Mouse (Mus musculus) erythroid progenitor cell, adult 5-6 weeks (primary cell): ENCODE results near the gene Itgb2l. TPM values are rescaled to one million over a fixed set of nuclear protein-coding genes. Genes with fewer than 3 reads are reported as not detected.
A peak's percentile ranks its signal among the peaks of the same experiment; 100 is the strongest.
"Not testable (repeated sequence)": the region's sequence is repeated elsewhere in the genome, so short reads cannot be mapped to it uniquely, and the experiment has no call there.

Experiments
- ATAC-seq: replicated peaks from 2 replicates; pipeline ENCODE4 v1.8.0; 2016; ENCODE audit warnings: moderate number of reproducible peaks, mild to moderate bottlenecking, moderate TSS enrichment, inconsistent platforms; ENCODE audit not compliant: poor library complexity, low FRiP score, severe bottlenecking
- total RNA-seq, 2 experiments: library from RNA; stranded (forward) in 1 of 2; stranded (reverse) in 1 of 2; fragments of 150-400 nt in 1 of 2; fragments of 186-747, 209-891 nt in 1 of 2; gene quantifications; 2 replicates each; pipeline versions ENCODE4 v1.2.3 to v1.2.4; 2015 to 2017; ENCODE audit warnings: low replicate concordance in 2 of 2

Gene Itgb2l
- total RNA-seq (2015; ENCODE audit: low replicate concordance) = 13.0 TPM in 2 replicates
- total RNA-seq (2017; ENCODE audit: low replicate concordance) = 15.5 and 16.9 TPM in 2 replicates

DNA sequence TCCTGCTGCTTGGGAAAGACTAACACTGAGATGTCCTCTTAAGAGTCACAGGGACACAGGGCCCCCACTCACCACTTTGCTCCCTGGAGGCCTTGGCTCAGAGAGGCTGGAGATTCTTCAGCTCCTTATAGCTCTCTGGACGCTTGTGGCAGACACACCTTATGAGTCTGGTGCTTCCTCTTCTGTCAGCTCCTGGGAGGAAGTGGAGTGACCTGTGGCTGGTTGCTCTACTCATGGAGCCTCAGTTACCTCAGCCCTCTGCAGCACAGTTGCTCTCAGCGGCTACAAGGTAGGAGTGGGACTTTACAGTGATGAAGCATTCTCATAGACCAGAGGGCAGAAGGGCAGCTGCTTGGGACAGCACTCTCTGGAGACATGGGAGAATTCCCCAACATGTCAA lies at the start of gene Itgb2l:
Gene Itgb2l (minus strand): TSS at position 152 of the 400 bp plus-strand sequence.
- no peak for ATAC-seq

DNA sequence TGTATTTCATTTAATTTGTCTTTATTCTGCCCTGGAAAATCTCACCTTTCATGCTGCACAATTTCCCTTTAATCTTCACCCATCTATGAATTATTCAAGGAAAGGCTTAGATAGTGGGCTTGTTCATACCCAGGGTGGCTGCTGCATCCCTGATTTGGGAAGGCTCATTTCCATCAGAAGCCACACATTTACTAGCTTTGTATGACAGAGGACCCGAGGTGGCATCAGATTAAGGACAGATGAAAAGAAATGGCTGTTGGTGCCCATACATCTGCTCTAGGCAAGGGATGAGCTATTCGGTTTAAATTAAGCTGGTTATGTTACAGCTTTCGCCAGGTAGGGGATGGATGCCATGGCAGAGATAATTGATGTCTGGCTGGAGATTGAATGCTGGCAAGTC lies 48.1 kb upstream of the Itgb2l start:
- no peak for ATAC-seq

DNA sequence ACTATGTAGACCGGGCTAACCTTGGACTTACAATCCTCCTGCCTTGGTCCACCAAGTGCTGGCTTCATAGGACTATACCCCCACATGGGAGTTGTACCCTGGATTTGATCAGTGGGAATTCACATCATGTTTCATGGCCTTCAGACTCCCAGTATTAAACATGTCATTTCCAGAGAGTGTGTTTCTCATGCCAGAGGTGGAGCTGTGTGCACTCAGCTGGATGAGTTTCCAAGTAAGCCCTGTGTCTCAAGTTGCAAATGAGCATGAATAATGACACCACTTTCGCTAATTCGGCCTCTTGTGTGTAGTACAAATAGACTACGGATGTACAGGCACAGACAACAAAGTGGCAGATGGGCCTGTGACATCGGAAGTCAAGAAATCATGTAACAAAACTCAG lies 44.6 kb upstream of the Itgb2l start:
- no peak for ATAC-seq

DNA sequence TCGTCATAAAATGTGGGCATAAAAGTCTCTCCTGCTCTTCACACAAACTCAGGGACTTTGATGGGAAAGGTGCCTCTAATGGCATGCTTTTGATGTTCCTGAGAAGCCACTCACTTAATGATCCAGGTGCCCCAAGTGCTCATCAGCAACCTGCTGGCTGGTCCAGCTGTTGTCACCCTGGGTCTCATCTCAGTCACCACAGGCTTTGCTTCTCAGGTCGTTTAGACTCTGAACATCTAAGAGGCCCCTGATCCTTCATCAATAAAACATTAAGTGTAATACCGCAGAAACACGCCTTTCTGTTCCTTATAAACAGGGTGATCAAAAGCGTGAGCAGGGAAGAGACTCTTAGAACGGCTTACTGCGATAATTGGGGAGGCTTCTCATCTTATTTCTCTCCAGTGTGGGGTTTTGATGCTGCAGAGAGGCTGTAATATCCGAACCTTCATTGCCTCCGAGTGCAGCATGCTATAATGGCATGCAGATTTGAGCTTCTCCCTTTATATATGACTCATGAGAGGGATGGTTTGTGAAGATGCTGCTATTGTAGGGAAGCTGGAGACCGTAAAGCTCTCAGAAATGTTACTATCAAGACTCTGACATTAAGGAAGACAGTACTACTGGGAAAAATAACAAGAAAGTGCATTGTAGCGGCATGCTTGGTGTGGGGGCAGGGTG lies 43.7 kb upstream of the Itgb2l start:
- no peak for ATAC-seq

DNA sequence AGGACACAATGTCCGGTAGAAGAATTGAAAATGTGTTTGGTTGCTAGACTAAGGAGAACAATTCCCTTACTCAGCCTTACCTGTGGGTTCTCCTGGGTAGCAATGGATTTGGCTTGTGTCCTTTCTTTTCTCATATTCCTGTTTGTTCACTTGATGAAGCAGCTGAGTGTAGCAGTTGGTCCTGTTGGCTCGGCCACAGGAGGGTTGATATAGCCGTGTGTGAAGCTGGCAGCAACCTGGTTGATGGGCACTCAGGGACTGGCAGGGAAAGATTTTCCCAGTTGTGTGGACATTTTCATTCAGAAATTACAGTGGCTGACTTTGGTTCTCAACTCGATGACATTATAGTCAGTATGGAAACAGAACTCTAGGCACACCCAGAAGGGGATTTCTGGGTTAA lies 38.4 kb upstream of the Itgb2l start:
- ATAC-seq = no peak

DNA sequence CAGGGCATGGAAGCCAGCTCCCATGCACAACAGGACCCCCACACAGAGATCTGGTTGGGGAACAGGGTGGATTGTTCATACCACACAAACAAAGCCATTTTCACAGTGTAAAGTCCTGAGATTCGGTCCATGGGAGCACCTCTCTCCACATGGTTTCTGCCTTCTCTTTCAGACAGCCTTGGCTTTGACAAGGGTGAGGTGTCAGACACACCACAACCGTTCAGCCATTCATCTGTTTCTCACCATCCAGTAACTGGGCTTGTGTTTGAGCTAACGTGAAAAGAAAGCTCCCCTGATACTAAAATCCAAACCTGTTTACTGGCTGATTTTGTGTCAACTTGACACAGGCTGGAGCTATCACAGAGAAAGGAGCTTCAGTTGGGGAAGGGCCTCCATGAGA lies 30.8 kb upstream of the Itgb2l start:
- no peak for ATAC-seq

DNA sequence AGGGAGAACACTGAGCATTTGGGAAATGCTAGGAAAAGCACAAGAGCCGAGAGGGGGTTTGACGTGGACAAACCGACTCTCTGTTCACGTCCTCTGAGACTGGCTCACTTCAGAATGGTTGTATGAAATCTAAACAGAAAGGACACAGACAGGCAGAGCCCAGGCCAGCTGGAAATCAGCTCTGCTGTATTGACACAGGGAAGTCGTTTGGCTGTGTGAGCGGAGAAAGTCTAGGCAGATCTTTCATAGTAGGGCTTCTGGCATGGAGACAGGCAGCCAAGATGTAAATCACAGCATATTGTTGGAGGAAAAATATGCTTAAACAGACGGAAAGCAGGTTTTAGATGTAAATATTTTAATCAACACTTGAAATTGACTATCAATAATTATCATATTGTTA lies 29.4 kb upstream of the Itgb2l start:
- no peak for ATAC-seq

DNA sequence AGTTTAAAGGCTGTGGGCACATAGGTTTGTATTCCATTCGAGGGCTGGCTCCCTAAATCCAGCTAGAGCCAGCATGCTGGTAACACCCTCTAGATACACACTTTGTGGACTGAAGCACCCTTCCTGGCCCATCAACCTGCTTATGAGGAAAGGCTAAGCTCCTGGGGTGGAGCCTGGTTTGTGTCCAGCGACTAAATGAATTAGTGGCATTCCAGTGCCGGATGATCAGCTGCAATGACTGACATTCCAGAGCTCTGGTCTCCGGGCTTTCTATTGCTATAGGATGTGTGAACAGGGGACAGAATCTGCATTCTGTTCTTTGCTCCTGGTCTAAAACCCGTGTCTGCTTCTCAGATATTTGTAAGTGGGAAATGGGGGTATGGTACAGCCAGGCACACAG lies 28.9 kb upstream of the Itgb2l start:
- ATAC-seq = no peak

DNA sequence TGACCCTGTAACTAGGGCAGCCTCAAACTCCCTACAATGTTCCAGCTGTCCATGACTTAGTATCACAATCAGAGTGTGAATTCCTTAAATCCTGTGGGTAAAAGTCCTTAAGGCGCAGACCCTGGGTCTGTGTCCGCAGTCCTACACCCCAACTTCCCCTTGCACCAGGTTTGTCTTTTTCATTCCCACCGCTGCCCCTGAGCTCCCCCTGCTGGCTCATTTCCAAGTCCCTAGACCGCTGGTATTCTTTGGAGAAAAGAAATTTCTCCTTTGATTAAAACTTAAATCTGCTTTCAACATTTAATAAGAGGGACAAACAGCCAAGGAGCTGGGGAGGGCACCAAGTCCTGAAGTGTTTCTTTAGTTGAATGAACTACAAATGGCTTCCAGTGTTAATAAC lies 26.2 kb upstream of the Itgb2l start:
- no peak for ATAC-seq

DNA sequence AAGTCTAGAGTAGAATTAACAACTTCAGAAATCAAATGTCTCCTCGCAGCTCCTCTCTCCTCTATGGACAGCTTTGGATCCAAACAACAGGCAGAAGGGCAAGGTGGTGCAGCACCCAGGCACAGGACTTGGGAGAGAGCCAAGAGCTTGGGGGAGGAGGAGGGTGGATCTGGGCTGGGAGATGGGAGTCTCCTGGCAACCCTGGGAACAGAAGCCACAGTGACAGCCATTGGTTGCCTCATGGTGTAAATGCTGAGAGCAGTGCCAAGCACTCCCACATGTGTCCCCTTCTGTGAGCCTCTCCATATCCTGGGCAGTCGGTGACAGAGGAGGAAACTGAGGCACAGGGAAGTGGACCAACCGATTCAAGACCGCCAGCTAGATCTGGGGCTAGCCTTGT lies 25.3 kb upstream of the Itgb2l start:
- no peak for ATAC-seq

DNA sequence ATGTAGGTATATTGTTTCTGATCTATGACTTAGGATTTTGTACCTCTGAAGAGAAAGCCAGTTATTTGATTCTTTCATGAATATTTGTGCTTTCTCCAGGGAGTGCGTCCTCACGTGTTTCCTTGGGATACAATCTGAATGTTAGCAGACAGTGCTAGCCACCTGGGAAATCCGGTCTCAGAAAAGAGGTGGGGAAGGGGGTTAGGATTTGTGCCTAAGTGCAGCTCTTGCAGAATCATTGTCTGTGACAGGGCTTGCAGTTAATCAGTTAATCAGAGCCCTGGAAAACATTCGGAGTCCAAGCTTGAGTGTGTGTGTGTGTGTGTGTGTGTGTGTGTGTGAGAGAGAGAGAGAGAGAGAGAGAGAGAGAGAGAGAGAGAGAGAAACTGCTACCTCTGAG lies 24.6 kb upstream of the Itgb2l start:
- no peak for ATAC-seq

DNA sequence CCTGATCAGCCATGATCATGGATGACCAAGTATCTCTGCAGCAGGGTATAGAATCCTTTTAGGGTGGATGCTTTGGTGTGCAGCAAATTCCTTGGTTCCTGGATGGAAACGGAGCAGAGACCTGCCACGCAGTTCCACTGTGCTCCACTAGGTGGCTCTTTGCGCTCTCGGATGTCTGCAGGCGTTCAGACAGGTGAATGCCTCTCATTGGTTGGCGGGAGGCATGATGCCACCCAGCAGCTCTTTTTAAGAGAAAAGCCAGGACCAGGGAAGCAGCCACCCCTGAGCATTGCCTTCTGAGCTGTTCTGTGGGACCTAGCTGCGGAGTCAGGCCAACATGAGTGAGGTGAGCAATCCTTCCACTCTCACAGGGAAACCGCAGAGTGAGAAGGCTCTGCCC lies 24.0 kb upstream of the Itgb2l start, which contains the start of gene Pcp4:
Gene Pcp4 (plus strand): TSS at position 162 of the 400 bp plus-strand sequence.
- 0 out of 2 replicates have a peak, but pooled peaks have one; percentile 39 for ATAC-seq

DNA sequence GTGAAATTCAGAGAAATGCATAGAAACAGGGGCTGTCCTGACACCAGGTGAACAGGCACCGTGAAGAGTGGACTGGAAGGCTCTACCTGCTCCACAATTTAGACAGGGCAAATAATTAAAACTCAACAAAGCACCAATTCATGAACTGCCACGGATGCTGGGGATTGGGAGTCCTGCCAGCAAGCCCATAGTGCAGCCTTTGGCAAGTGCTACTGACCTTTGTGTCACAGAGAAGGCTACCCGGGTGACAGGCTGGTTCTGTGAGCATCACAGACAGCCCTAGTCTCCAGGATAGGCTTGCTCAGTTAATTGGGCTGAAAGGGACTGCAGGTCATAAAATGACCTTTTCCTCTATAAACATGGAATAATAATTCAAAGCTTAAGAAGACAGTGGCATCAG lies 17.4 kb upstream of the Itgb2l start:
- ATAC-seq = no peak

DNA sequence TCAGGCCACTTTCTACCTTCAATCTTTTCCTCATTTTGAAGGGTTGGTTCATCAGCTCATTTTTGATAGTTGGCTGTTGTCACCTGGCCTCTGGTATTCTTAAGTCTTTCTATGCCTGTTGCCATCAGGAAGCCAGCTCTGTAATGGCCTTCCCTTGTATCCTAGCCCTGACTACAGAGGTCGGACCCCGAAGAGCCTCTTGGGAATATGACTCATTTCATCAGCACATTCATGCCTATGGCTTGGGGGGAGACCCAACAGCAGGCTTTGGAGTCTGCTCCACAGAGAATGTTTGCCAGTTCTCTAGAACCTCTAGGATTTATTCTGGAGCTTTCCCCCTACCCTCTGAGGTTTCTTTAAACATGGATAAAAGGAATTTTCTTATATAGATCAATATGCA lies 15.9 kb upstream of the Itgb2l start:
- ATAC-seq = no peak

DNA sequence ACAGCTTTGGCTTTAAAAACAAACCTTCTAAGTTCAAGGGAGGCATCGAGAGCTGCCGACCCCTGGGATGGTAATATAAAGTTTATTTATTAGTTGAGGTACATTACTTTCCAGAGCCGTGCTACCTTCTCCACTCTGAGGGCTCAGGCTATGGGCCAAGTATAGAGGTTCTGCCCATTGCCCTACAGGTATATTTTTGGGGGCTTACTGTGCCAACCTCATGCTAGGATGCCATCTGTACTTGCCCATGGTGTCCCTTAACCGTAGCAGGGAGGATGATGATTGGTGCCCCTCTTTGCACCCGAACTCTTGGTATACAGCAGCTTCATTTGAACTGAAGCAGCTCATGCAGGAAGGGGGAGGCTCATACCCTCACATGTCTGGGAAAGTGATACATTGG lies 14.2 kb upstream of the Itgb2l start:
- ATAC-seq = no peak

DNA sequence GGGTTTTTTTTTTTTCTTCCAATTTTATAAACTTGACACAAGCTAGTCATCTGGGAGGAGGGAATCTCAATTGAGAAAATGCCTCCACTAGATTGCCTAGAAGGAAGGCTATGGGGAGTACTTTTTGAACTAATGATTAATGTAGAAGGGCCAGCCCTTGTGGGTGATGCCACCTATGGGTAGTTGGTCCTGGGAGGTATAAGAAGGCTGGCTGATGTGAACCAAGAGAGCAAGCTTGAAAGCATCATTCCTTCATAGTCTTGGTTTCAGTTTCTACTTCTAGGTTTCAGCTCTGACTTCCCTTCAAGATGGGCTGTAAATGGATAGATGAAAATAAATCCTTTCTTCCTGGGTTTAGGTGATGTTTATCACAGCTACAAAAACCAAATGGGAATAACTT lies 10.7 kb upstream of the Itgb2l start:
- ATAC-seq = no peak

DNA sequence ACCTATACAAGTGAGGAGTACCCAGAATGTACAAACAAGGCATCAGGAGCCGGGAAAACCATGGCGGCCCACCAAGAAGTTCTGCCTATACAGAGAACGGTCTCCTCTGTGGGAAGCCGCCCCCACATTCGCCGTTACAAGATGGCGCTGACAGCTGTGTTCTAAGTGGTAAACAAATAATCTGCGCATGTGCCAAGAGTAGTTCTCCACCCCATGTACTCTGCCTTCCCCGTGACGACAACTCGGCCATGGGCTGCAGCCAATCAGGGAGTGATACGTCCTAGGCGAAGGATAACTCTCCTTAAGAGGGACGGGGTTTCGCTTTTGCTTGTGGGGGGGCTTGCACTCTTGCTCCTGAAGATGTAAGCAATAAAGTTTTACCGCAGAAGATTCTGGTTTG lies 7.5 kb upstream of the Itgb2l start:
- ATAC-seq = not testable (repeated sequence)

DNA sequence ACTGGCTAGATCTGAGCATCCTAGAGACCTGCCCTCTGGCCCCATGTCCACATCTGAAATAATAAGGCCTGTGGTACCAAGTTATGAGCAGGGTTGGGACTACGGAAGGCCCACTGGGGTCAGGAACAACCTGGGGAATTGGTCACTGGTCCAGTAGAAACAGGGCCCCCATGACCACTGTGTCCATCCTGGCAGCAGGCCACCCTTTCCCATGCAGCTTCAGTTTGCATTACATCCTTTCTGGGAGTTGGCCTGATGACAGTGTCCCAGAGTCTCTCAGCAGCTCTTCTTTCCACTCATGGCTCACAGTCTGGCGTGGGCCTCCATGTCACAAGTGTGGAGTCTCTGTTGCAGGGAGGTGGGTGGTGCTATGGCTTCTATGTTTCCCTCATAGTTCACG lies 1.6 kb downstream of the Itgb2l start:
- no peak for ATAC-seq

DNA sequence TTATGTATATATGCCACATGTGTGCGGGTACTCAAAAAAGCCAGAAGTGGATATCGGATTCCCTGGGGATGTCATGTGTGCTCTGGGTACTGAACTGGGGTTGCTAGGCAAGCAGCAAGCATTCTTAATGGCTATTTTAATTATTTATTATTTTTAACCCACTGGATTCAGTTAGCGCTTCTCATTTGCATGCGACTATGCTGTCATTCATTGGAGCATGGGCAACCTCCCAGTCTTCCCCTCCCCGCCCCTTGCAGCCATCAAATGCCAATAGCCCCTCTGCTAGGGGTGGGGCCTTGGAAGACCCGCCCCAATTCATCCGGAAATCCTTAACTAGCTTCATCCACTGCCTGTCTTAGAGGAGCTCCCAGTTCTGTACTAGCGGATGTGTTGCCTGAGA lies 2.5 kb downstream of the Itgb2l start:
- no peak for ATAC-seq

DNA sequence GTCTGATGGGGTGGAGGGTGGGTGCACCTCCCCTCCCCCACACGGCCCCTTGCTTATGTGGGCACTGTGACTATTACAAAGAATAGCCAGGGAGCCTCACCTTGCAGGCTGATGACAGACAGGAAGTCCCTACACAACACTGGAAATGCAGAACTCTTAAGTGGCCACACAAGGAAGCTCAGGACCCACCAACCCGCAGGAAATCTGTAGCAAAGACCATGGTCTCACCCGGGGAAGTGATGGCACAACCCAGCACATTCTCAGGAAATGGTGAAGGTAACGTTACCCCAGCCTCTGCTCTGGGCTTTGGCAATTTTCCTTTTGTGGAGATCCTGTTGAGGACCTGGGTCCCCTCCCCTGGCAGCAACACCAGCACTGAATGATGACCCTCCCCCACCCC lies 3.7 kb downstream of the Itgb2l start:
- ATAC-seq = no peak

DNA sequence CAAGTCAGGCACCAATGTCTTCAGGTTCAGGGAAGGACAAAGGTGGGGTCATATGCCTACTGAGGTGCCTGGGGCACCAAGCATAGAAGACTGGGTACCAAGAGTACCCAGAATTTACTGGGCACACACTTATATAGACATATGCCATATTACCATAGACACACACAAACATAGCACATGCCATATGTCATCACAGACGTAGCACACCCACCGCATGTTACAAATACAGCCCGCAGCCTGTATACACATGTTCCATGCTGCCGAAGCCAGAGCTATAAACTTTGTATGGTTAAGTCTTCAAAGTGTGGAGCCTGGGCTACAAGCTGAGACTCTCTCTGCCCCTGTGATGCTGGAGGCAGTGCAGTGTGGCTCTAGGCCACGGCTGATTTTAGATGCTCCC lies 4.5 kb downstream of the Itgb2l start:
- ATAC-seq = no peak
